Mouse (Mus musculus) limb, embryonic 14.5 days (tissue): ENCODE measurements around the gene Dab2. TPM values are rescaled to one million over a fixed set of nuclear protein-coding genes. Genes with fewer than 3 reads are reported as not detected.

ENCODE experiments used
- ATAC-seq: fragments of 200-750 bp; cut with Nextera tagmentation; 2 replicates; pipeline ENCODE4 v1.8.0; 2017; ENCODE audit warnings: low read depth, moderate number of reproducible peaks, moderate TSS enrichment; ENCODE audit not compliant: low FRiP score
- DNase-seq: peaks from one replicate; pipeline ENCODE4 v3.0.0-alpha.2; 2015; ENCODE audit warnings: low spot score
- H3K27ac ChIP-seq: fragments of 300-500 bp; sonication (generic); replicated peaks from 2 replicates; pipeline ENCODE4 v1.5.1; 2014; ENCODE audit warnings: low read depth, mild to moderate bottlenecking, low read length, moderate library complexity, mixed read lengths
- H3K27me3 ChIP-seq: fragments of 300-500 bp; sonication (generic); 2 replicates; pipeline ENCODE4 v1.6.1; 2014; ENCODE audit warnings: low read length, mixed read lengths; ENCODE audit not compliant: control insufficient read depth, insufficient read depth
- H3K36me3 ChIP-seq: fragments of 300-500 bp; sonication (generic); 2 replicates; pipeline ENCODE4 v1.6.1; 2014; ENCODE audit warnings: mild to moderate bottlenecking, low read length, moderate library complexity, mixed read lengths; ENCODE audit not compliant: control insufficient read depth, insufficient read depth
- H3K4me1 ChIP-seq: fragments of 300-500 bp; sonication (generic); 2 replicates; pipeline ENCODE4 v1.6.1; 2014; ENCODE audit warnings: antibody characterized with exemption, low read length, mixed read lengths; ENCODE audit not compliant: control insufficient read depth, insufficient read depth
- H3K4me2 ChIP-seq: fragments of 300-500 bp; sonication (generic); replicated peaks from 2 replicates; pipeline ENCODE4 v1.6.1; 2014; ENCODE audit warnings: low read depth, mild to moderate bottlenecking, low read length, moderate library complexity; ENCODE audit not compliant: severe bottlenecking
- H3K4me3 ChIP-seq: fragments of 300-500 bp; sonication (generic); replicated peaks from 2 replicates; pipeline ENCODE4 v1.5.1; 2014; ENCODE audit warnings: low read length
- H3K9ac ChIP-seq: fragments of 300-500 bp; sonication (generic); 2 replicates; pipeline ENCODE4 v1.6.1; 2014; ENCODE audit warnings: mild to moderate bottlenecking, low read depth, low read length, moderate library complexity; ENCODE audit not compliant: severe bottlenecking
- H3K9me3 ChIP-seq: fragments of 300-500 bp; sonication (generic); 2 replicates; pipeline ENCODE4 v1.6.1; 2016; ENCODE audit warnings: low read length; ENCODE audit not compliant: control insufficient read depth
- POLR2A ChIP-seq: fragments of 200-500 bp; IDR thresholded peaks from 2 replicates; pipeline ENCODE4 v1.8.0; 2012; ENCODE audit warnings: inconsistent platforms, mild to moderate bottlenecking, moderate library complexity, borderline replicate concordance; ENCODE audit not compliant: insufficient read depth, insufficient read length; ENCODE audit errors: extremely low read depth
- WGBS: fragments of 180-500 bp; shearing (Covaris S2); extraction: QIAGEN DNeasy Blood & Tissue Kit; methylation state at CpG from one replicate; pipeline ENCODE4 v1.1.7; 2014; 5-methylcytosine and 5-hydroxymethylcytosine counted together
- polyA plus RNA-seq, 2 experiments: library from polyadenylated mRNA; depleted of rRNA in 1 of 2; stranded (reverse) in 1 of 2; unstranded in 1 of 2; fragments of >200 nt; fragmentation: Nextera tagmentation in 1 of 2; extraction: Ambion mirVana in 1 of 2; gene quantifications; 2 replicates each; pipeline versions ENCODE4 v1.2.1 to v1.2.3; 2012 to 2014

The Dab2 gene
- polyA plus RNA-seq, 2 experiments: 99.1 to 127 TPM

DNA sequence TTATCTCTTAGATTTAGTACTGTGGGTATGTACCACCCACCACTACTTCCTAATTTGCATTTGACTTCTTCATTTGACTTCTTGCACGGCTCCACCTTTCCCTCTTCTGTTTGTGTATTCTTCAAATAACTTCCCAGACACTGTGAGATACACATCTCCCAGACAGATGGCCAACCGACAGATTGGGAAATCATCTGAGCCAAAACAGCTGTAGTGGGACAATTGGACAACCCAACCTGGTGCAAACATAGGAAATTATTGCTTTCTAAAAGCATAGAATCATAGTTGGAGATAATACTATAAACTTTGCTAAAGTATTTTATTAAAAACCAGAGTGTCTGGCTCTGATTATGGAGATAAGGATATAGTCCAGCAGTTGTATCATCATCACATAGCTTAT is 3.5 kb upstream of the Dab2 start:
- H3K4me1 ChIP-seq: no peaks in the 10 kb centered on the region
- H3K9ac ChIP-seq: no peak overlapping the region
- TF ChIP-seq POLR2A: no peak
- no peaks in the 10 kb centered on the region for H3K36me3 ChIP-seq
- H3K9me3 ChIP-seq: no peaks in the 10 kb centered on the region
- H3K27me3 ChIP-seq: no peaks in the 10 kb centered on the region
- WGBS: 76% methylated on average over 2 of the region's 2 CpGs
- no peak overlapping the region for H3K4me2 ChIP-seq
- no peak overlapping the region for H3K27ac ChIP-seq
- no peak overlapping the region for H3K4me3 ChIP-seq
- ATAC-seq: no peak
- DNase-seq: no peak

GRCm38 (mm10) chr15:6298726-6299125 is 862 bp upstream of the Dab2 start:
- Histone ChIP-seq H3K9me3 (no peaks in the 10 kb centered on the region), H3K36me3 (no peaks in the 10 kb centered on the region), H3K4me1 (0 out of 2 replicates have a peak, but pooled peaks cover 2% of the 10 kb centered on the region), H3K27me3 (no peaks in the 10 kb centered on the region), H3K9ac (no peak overlapping the region), H3K27ac (no peak overlapping the region), H3K4me2 (no peak overlapping the region), H3K4me3 (no peak overlapping the region)
- no peak for TF ChIP-seq POLR2A
- DNase-seq (no peak), ATAC-seq (no peak)
- WGBS: 86% methylated on average over 3 of the region's 3 CpGs

DNA sequence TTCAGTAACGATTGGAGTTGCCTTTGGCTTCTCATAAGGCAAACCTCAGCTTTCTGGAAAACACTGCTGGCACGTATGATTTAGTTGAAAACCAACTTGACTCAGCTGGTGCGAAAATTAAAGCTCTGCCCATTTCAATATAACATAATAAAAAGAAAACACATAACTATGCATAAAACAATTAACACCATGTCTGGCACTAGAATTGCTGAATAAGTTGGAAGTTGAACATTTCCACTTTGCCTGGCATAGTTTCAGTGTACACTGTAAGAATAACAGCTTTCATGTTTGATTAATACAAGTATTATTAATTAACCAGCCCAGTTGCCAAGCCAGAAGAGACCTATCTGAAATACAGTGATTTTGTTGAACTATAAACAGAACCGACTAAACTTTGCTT is 2.6 kb downstream of the Dab2 start:
- Histone ChIP-seq H3K9me3 (no peaks in the 10 kb centered on the region), H3K36me3 (no peaks in the 10 kb centered on the region), H3K4me1 (0 out of 2 replicates have a peak, but pooled peaks cover 2% of the 10 kb centered on the region), H3K27me3 (no peaks in the 10 kb centered on the region), H3K4me3 (no peak overlapping the region), H3K27ac (no peak overlapping the region), H3K9ac (no peak overlapping the region), H3K4me2 (no peak overlapping the region)
- WGBS: 75% methylated on average over 4 of the region's 4 CpGs
- DNase-seq (no peak), ATAC-seq (no peak)
- no peak for TF ChIP-seq POLR2A

DNA sequence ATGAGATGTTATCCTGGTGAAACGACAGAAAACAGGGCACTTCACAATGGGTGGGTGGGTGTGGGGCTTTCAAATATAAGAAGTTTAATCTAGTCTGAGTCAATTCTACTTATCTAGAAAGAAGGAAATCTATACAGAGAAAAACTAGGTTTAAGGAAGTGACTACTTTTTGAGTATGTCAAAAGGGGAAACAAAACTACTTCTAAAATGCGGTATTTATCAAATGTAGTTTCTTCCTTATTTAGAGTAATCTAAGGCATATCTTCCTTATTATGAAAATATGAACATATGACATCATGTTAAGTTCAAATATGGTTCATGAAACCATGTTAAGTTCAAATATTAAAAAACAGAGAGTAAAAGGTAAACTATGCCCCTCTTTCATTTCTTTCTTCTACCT is 4.2 kb downstream of the Dab2 start:
- H3K9me3 ChIP-seq: no peaks in the 10 kb centered on the region
- H3K27me3 ChIP-seq: no peaks in the 10 kb centered on the region
- no peaks in the 10 kb centered on the region for H3K36me3 ChIP-seq
- DNase-seq: no peak
- H3K4me2 ChIP-seq: no peak overlapping the region
- ATAC-seq: no peak
- H3K4me3 ChIP-seq: no peak overlapping the region
- no peak overlapping the region for H3K9ac ChIP-seq
- no peak overlapping the region for H3K27ac ChIP-seq
- WGBS: 85% methylated on average over 2 of the region's 2 CpGs
- TF ChIP-seq POLR2A: no peak
- 0 out of 2 replicates have a peak, but pooled peaks cover 2% of the 10 kb centered on the region for H3K4me1 ChIP-seq

DNA sequence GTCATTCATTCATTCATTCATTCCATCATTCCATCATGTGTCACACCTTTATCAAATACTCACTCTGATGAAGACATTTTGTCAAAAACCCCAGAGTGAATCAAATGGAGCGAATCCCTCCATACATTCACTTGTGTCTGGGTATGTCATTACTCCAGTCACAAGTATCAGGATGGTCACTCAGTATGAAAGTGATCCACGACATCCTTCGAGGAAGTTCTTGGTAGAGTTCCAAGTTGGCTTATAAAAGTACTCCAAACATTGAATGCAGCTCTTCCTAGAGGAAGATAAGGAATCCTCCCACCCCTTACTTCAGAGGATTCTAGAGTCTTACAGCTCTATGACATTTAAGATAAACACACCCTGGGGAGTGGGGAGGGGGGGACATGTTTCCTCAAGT is 10.0 kb downstream of the Dab2 start:
- no peaks in the 10 kb centered on the region for H3K36me3 ChIP-seq
- H3K9ac ChIP-seq: no peak overlapping the region
- no peaks in the 10 kb centered on the region for H3K4me1 ChIP-seq
- DNase-seq (no peak), ATAC-seq (no peak)
- H3K9me3 ChIP-seq: no peaks in the 10 kb centered on the region
- no peak overlapping the region for H3K27ac ChIP-seq
- no peaks in the 10 kb centered on the region for H3K27me3 ChIP-seq
- TF ChIP-seq POLR2A: no peak
- 87% methylated on average over 3 of the region's 3 CpGs for WGBS
- no peak overlapping the region for H3K4me3 ChIP-seq
- no peak overlapping the region for H3K4me2 ChIP-seq

DNA sequence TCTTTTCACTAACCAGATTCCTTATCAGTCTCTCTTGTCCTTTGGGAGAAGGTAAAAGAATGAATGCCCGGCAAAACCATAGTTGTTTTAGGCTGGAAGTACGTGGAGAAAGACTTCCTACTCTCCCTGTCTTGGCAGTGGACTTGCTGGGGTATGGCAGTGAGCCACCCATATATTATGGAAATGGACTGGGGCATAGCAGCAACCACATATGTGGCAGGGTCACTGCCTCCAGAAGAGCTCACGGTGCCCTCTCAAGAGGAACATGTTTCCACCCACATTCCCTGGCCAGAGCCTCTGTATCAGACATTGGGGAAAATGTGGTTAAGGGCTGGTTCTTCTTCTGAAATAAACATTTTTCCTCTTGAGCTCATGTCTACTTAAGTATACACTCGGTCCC is 10.8 kb downstream of the Dab2 start:
- Histone ChIP-seq H3K4me2 (no peak overlapping the region), H3K4me1 (no peaks in the 10 kb centered on the region), H3K27ac (no peak overlapping the region), H3K9ac (no peak overlapping the region), H3K4me3 (no peak overlapping the region), H3K9me3 (no peaks in the 10 kb centered on the region), H3K36me3 (no peaks in the 10 kb centered on the region), H3K27me3 (no peaks in the 10 kb centered on the region)
- TF ChIP-seq POLR2A: no peak
- ATAC-seq (no peak), DNase-seq (no peak)
- 83% methylated on average over 4 of the region's 4 CpGs for WGBS
